Mouse (Mus musculus): Measurements from ENCODE around the gene Lrig1. TPM values are rescaled to one million over a fixed set of nuclear protein-coding genes. Genes with fewer than 3 reads are reported as not detected.

Gene Lrig1
- total RNA-seq, 2 experiments from 2014 or later, result 29.8 to 30.9 TPM

- no peak for DNase-seq
Measured at GRCm38 (mm10) chr6:94676300-94676699, 23.7 kb downstream of the Lrig1 start.

DNA sequence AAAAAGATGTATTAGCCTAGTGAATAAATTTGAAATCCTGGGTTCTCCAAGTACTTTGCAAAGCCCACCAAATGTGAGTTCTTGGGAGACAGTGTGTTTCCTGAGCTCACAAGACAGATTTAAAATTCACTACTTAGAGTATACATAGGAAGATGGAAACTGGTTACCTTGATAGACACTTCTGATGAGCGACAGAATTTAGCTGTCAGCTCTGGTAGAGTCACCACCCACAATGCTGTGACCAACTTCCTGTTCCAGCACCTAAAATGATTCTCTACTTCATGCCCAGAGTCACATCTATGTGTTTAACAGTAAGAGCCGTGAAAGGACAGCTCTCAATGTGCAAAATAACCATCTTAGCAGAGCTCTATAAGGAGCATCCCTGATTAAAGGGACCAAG is 27.5 kb downstream of the Lrig1 start:
- no peak for DNase-seq

DNA sequence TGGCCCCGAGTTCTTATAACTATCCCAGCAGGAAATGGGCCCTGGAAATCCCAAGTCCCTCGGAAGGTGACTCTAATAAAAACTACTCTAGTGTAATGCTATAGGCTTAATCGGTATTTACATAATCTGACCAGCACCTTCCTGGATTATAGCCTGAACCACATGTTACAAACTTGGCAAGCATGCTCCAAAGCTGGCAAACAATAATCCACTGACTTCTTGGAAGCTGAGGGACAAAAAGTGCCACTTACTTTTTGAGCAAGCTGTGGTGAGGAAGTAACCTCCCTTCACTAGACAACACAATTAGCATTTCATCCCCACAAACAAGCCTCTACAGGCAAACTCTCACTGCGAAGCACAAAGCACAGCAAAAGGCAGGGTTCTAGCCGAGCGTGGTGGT is 30.6 kb downstream of the Lrig1 start:
- peak in 1 of 2 experiments; percentile 38 for DNase-seq

DNA sequence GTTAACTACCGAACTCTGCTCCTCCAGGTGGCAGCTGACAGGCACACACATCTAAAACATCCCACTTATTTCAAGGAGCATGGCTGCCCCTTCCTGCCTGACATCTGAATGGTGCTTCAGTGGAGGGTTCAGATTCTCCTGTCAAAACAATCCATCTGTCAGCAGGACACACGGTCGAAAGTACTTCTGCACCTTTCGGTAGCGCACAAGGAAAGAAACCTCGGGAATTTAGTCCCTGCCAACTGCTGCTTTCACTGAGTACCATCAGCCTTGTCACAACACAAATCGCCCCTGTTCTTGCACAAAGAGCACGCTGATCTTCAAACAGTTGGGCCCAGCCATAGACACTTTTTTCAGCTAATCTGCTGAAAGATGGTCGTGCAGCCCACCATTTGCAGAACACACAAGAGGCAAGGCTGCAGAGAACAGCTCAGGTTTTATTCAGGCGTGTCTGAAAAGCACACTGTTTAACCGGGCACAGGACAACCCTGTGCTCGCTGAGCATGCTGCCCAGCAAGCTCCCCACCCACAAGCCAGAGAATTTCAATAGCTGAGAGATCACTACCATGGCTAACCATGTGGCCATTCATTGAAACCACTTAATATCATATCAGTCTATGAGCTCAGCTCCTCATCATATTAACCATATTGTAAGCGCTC is 31.6 kb downstream of the Lrig1 start:
- DNase-seq, result no peak

GRCm38 (mm10) chr6:94667131-94667530 is 32.8 kb downstream of the Lrig1 start:
- no peak for DNase-seq

GRCm38 (mm10) chr6:94666432-94667119 is 33.4 kb downstream of the Lrig1 start:
- no peak for DNase-seq

GRCm38 (mm10) chr6:94665677-94666076 is 34.3 kb downstream of the Lrig1 start:
- DNase-seq, result no peak

DNA sequence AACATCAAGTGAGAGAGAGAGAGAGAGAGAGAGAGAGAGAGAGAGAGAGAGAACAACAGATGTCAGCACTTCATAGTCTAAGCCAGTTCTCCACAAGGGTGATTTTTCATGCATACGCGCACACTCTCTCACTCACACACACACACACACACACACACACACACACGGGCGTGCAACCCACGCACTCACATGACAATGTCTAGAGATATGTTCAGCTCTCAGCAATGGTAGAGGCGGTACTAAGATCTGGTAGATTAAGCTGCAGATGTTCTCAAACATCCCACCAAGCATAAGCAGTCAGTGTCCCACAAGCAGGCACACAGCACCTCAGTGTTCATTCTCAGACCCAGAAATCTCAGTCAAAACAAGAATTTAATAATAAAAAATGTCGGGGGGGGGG is 34.7 kb downstream of the Lrig1 start:
- DNase-seq, result no peak

GRCm38 (mm10) chr6:94664000-94664399 is 36.0 kb downstream of the Lrig1 start:
- DNase-seq, result no peak

GRCm38 (mm10) chr6:94661923-94662322 is 38.0 kb downstream of the Lrig1 start:
- no peak for DNase-seq

DNA sequence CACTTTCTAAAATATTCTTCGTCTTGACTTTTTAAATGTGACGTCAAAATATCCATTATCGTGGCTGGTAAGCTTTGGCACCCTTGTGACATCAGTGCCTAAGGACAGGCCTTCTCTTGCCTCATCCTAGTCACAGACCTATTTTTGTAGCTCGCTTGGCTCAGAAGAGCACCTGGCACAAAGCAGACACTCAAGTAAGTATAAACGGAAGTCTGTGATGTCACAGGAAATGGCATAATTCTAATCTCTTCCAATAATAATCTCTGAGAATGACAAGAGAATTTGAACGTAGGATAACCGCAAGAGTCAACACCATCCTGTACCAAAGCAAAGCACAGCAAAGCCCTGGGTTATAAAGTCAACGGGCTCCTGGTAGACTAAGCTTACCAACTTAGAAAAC is 38.6 kb downstream of the Lrig1 start:
- DNase-seq, result no peak

- DNase-seq, result peak in 1 of 2 experiments; percentile 65
Measured at GRCm38 (mm10) chr6:94659886-94660333, 40.0 kb downstream of the Lrig1 start.

- DNase-seq, result no peak
Measured at GRCm38 (mm10) chr6:94658136-94658480, 41.9 kb downstream of the Lrig1 start.

DNA sequence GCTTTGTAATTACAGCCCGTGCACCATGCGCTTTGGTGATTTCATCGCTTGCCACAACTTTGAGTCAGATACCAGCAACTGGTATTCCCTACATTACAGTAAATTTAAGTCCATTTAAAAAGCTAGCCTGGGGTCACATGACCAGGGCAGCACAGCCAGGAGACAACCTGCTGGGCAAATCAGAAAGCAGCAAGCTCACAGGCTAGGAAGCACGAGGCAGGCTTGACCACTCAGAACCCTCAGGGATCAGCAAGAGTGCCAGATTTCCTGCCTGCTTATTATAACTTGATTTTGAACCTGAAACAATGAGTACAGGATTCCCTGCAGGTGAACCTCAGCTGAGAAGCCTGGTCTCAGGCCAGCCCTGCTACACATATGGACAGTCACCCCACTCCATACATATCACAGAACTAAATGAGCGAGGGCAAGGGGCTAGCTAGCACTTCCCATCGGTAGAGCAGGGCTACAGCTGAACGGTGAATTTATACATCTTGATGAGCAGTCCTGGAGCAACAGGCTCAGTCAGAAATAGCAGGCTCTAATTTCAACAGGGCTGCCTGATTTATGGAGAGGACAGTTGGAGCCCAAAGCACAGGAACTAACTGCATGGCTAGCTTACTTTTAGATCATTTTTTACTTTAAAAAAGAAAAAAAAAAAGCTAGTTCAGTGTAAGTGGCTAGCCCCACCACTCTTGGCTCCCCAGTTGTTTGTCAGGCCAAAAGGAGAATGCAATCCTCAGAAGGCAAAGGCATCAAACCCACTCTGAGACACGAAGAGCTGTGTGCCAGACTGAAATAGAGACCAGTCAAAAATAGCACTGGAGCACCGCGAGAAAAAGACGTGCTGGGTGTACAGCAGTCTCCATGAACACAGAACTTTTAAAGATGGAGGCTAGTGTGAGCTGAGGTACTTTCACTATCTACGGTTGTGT is 42.5 kb downstream of the Lrig1 start:
- no peak for DNase-seq

DNA sequence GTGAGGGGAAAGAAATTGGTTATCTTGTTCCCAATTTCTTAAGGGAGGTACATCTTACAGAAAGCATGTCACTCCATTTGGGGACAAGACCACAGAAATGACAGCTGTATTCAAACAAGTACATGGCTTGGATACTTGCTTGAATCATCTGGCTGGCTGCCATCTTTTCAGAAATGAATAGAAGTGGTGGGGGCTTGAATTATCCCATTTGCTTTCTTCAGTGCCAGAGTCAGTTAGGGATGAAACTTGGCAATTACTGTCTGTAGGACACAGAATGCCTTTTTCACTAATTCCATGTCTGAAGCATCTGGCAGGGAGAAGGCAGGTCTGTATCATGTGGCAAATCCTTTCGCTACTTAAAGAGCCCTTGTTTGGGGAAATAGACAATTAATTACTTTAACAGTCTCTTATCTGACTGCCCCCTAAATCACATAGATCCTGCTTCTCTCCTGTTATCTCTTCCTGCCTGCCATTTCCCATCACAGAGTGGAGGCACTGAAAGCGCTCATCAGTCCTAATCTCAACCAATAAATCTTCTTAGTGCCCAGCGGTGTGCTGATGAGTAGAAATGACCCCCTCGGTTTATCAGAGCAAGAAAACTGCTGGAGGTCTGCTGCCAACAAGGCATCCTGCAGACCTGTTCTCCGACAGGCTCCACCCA is 44.0 kb downstream of the Lrig1 start:
- no peak for DNase-seq

GRCm38 (mm10) chr6:94653388-94654316 is 46.3 kb downstream of the Lrig1 start:
- no peak for DNase-seq

DNA sequence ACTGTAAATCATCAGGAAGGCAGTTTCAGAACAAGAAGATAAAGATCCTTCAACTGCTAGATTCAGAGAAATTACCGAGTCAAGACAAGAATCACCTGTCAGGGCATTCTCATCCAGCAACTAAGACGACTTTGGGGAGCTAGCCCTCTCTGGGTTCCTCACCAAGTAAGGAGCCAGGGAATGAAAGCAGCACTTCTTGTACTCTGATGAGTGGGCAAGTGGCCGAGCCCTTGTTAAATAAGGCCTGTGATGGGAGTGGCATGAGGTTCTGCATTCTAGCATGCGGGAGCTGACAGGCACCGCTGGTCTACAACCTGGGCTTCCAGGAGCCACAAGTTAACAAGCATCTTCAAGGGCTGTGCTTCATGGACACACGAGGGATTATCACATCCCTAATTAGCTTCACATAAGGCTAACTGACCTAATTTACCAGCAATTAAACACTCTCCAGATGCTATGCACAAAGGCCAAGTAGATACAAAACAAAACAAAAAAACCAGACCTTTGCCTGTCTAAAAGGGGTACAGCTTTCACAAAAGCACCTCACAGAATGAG is 47.2 kb downstream of the Lrig1 start:
- peak; percentile 56 to 63 for DNase-seq

- DNase-seq, result no peak
Measured at GRCm38 (mm10) chr6:94651541-94651940, 48.4 kb downstream of the Lrig1 start.

- no peak for DNase-seq
Measured at GRCm38 (mm10) chr6:94649637-94650036, 50.3 kb downstream of the Lrig1 start.

GRCm38 (mm10) chr6:94648496-94648895 is 51.5 kb downstream of the Lrig1 start:
- DNase-seq, result no peak
